Mouse (Mus musculus) liver, adult 2 months (tissue): ENCODE measurements at regions not wholly inside any gene's neighbourhood (a gene's known extent, or its start where the extent isn't known, plus 50 kb on each side); places are given as distances from the start of the nearest gene placed in this dataset.

Source experiments
- DNase-seq: peaks from one replicate; pipeline ENCODE4 v3.0.0-alpha.2; 2011; ENCODE audit warnings: low read depth, low spot score; ENCODE audit errors: extremely low read depth
- H3K27ac ChIP-seq: fragments of 200-500 bp; replicated peaks from 2 replicates; pipeline ENCODE4 v1.5.1; 2012; ENCODE audit warnings: low read depth, mild to moderate bottlenecking, control low read depth, inconsistent platforms, low read length; ENCODE audit not compliant: insufficient read depth
- H3K27me3 ChIP-seq: fragments of 200-500 bp; 2 replicates; pipeline ENCODE4 v1.6.1; 2012; ENCODE audit warnings: mild to moderate bottlenecking, moderate library complexity, low read length, inconsistent platforms; ENCODE audit not compliant: control insufficient read depth, insufficient read depth
- H3K36me3 ChIP-seq: fragments of 200-500 bp; 2 replicates; pipeline ENCODE4 v1.6.1; 2012; ENCODE audit warnings: low read length, inconsistent platforms; ENCODE audit not compliant: control insufficient read depth, insufficient read depth
- H3K4me1 ChIP-seq: fragments of 200-500 bp; 2 replicates; pipeline ENCODE4 v1.6.1; 2011; ENCODE audit warnings: low read length; ENCODE audit not compliant: control insufficient read depth, insufficient read depth
- H3K4me3 ChIP-seq: fragments of 200-500 bp; 2 replicates; pipeline ENCODE4 v1.5.1; 2011; ENCODE audit warnings: low read depth, mild to moderate bottlenecking, control low read depth, low read length, moderate library complexity; ENCODE audit not compliant: insufficient read depth
- H3K79me2 ChIP-seq: fragments of 200-500 bp; 2 replicates; pipeline ENCODE4 v1.6.1; 2012; ENCODE audit warnings: inconsistent platforms, mild to moderate bottlenecking, low read length, moderate library complexity; ENCODE audit not compliant: control insufficient read depth, insufficient read depth
- H3K9ac ChIP-seq: fragments of 200-500 bp; 2 replicates; pipeline ENCODE4 v1.6.1; 2012; ENCODE audit warnings: low read depth, mild to moderate bottlenecking, control low read depth, inconsistent platforms, low read length
- CTCF ChIP-seq: fragments of 200-500 bp; IDR thresholded peaks from 2 replicates; pipeline ENCODE4 v1.5.1; 2011; ENCODE audit warnings: low read depth, low read length, control low read depth
- POLR2A ChIP-seq: fragments of 200-500 bp; IDR thresholded peaks from 2 replicates; pipeline ENCODE4 v1.6.1; 2011; ENCODE audit warnings: low read length, control low read depth; ENCODE audit not compliant: insufficient read depth; ENCODE audit errors: extremely low read depth
- WGBS: fragments of 180-500 bp; shearing (Covaris S2); methylation state at CpG from one replicate; pipeline ENCODE4 v1.1.7; 2018; 5-methylcytosine and 5-hydroxymethylcytosine counted together

- DNase-seq, result no peak
- Histone ChIP-seq H3K36me3 (no peaks in the 10 kb centered on the region), H3K4me3 (no peak overlapping the region), H3K4me1 (no peaks in the 10 kb centered on the region), H3K27ac (no peak overlapping the region), H3K79me2 (no peaks in the 10 kb centered on the region), H3K27me3 (no peaks in the 10 kb centered on the region), H3K9ac (no peak overlapping the region)
- TF ChIP-seq CTCF, result no peak
- no peak for TF ChIP-seq POLR2A
- WGBS, result 64% methylated on average over 2 of the region's 2 CpGs
These were observed 89.6 kb upstream of the Egln3 start for GRCm38 (mm10) chr12:54293248-54293647.

- Histone ChIP-seq H3K79me2 (no peaks in the 10 kb centered on the region), H3K4me3 (no peak overlapping the region), H3K9ac (no peak overlapping the region), H3K27me3 (no peaks in the 10 kb centered on the region), H3K4me1 (no peaks in the 10 kb centered on the region), H3K27ac (no peak overlapping the region), H3K36me3 (no peaks in the 10 kb centered on the region)
- TF ChIP-seq CTCF (no peak), POLR2A (no peak)
- WGBS, result 90% methylated on average over 2 of the region's 2 CpGs
- no peak for DNase-seq
These were observed 86.7 kb upstream of the Egln3 start for GRCm38 (mm10) chr12:54290311-54290710.

GRCm38 (mm10) chr12:54288747-54289146 lies 85.1 kb upstream of the Egln3 start:
- Histone ChIP-seq H3K4me1 (no peaks in the 10 kb centered on the region), H3K4me3 (no peak overlapping the region), H3K27ac (no peak overlapping the region), H3K27me3 (no peaks in the 10 kb centered on the region), H3K9ac (no peak overlapping the region), H3K36me3 (no peaks in the 10 kb centered on the region), H3K79me2 (no peaks in the 10 kb centered on the region)
- WGBS, result 85% methylated on average over 4 of the region's 4 CpGs
- TF ChIP-seq POLR2A (no peak), CTCF (no peak)
- no peak for DNase-seq

- no peaks in the 10 kb centered on the region for H3K79me2 ChIP-seq
- H3K27ac ChIP-seq, result no peak overlapping the region
- no peak overlapping the region for H3K4me3 ChIP-seq
- H3K27me3 ChIP-seq, result no peaks in the 10 kb centered on the region
- WGBS, result 80% methylated on average over 6 of the region's 6 CpGs
- TF ChIP-seq POLR2A (no peak), CTCF (no peak)
- no peaks in the 10 kb centered on the region for H3K36me3 ChIP-seq
- DNase-seq, result no peak
- H3K9ac ChIP-seq, result no peak overlapping the region
- H3K4me1 ChIP-seq, result no peaks in the 10 kb centered on the region
These were observed 84.4 kb upstream of the Egln3 start for GRCm38 (mm10) chr12:54288041-54288502.

GRCm38 (mm10) chr12:54286911-54287819 lies 83.5 kb upstream of the Egln3 start:
- TF ChIP-seq CTCF (no peak), POLR2A (no peak)
- H3K9ac ChIP-seq, result no peak overlapping the region
- whole genome bisulfite sequencing, result 78% methylated on average over 16 of the region's 16 CpGs
- no peak overlapping the region for H3K27ac ChIP-seq
- H3K4me1 ChIP-seq, result no peaks in the 10 kb centered on the region
- no peak overlapping the region for H3K4me3 ChIP-seq
- H3K27me3 ChIP-seq, result no peaks in the 10 kb centered on the region
- no peak for DNase-seq
- no peaks in the 10 kb centered on the region for H3K36me3 ChIP-seq
- H3K79me2 ChIP-seq, result no peaks in the 10 kb centered on the region

- H3K27ac ChIP-seq, result no peak overlapping the region
- DNase-seq, result no peak
- H3K79me2 ChIP-seq, result no peaks in the 10 kb centered on the region
- H3K4me3 ChIP-seq, result no peak overlapping the region
- H3K4me1 ChIP-seq, result no peaks in the 10 kb centered on the region
- no peaks in the 10 kb centered on the region for H3K36me3 ChIP-seq
- WGBS, result 75% methylated on average over 4 of the region's 4 CpGs
- no peak overlapping the region for H3K9ac ChIP-seq
- H3K27me3 ChIP-seq, result no peaks in the 10 kb centered on the region
- TF ChIP-seq CTCF (no peak), POLR2A (no peak)
These were observed 80.0 kb upstream of the Egln3 start for GRCm38 (mm10) chr12:54283646-54284045.
